Mouse (Mus musculus): ENCODE measurements around the gene Pim2. TPM values are rescaled to one million over a fixed set of nuclear protein-coding genes. Genes with fewer than 3 reads are reported as not detected.

Pim2 gene
- total and polyA plus RNA-seq, 2 experiments from 2014 or later: 2.4 to 15.9 TPM

- no peak for ATAC-seq (ENCODE audit: insufficient read depth, low read depth)
- H3K4me2 ChIP-seq (ENCODE audit: low read depth, low read length): no peak overlapping the region
- WGBS: 26% methylated on average over 10 of the region's 10 CpGs
Observed at GRCm38 (mm10) chrX:7927116-7927515, 49.1 kb downstream of the Pim2 start.

GRCm38 (mm10) chrX:7928270-7928790 lies 50.3 kb downstream of the Pim2 start, which contains the start of gene Eras:
Eras (minus strand) TSS chrX:7928607.
- peaks cover 23% of the 10 kb centered on the region for H3K27me3 ChIP-seq (ENCODE audit: control insufficient read depth, insufficient read depth, low read length)
- H3K4me3 ChIP-seq (ENCODE audit: low read depth, low read length): no peak within 1 kb of the TSS

More at GRCm38 (mm10) chrX:7927116-7927515, 49.1 kb downstream of the Pim2 start:
- H3K27me3 ChIP-seq (ENCODE audit: control insufficient read depth, insufficient read depth, low read length): peaks cover 35% of the 10 kb centered on the region
- no peak overlapping the region for H3K4me3 ChIP-seq (ENCODE audit: low read depth, low read length)
- no peaks in the 10 kb centered on the region for H3K4me1 ChIP-seq (ENCODE audit: control insufficient read depth, insufficient read depth)
- no peak overlapping the region for H3K27ac ChIP-seq (ENCODE audit: low read depth)
- no peak overlapping the region for H3K9ac ChIP-seq (replicated peaks; ENCODE audit: low read depth, low read length)
- TF ChIP-seq EP300 (IDR thresholded peaks at IDR 0.05; ENCODE audit: low read depth) (no peak), CTCF (IDR thresholded peaks at IDR 0.05; ENCODE audit: low read depth) (no peak)
- no peaks in the 10 kb centered on the region for H3K9me3 ChIP-seq (replicated peaks; ENCODE audit: control insufficient read depth, low read length)
- DNase-seq (ENCODE audit: low spot score): no peak
- H3K36me3 ChIP-seq (replicated peaks; ENCODE audit: control insufficient read depth, insufficient read depth, low read length): no peaks in the 10 kb centered on the region; the same call in 1 of the 2 replicates

More at GRCm38 (mm10) chrX:7928270-7928790, 50.3 kb downstream of the Pim2 start, which contains the start of gene Eras:
- no peak for DNase-seq (ENCODE audit: low spot score)
- Histone ChIP-seq H3K9ac (replicated peaks; ENCODE audit: low read depth, low read length) (no peak within 1 kb of the TSS), H3K4me1 (ENCODE audit: control insufficient read depth, insufficient read depth) (no peaks in the 10 kb centered on the region), H3K9me3 (replicated peaks; ENCODE audit: control insufficient read depth, low read length) (no peaks in the 10 kb centered on the region), H3K4me2 (ENCODE audit: low read depth, low read length) (no peak within 1 kb of the TSS), H3K36me3 (replicated peaks; ENCODE audit: control insufficient read depth, insufficient read depth, low read length) (no peaks in the 10 kb centered on the region; the same call in 1 of the 2 replicates), H3K27ac (ENCODE audit: low read depth) (no peak within 1 kb of the TSS)
- WGBS: 20% methylated on average over 17 of the region's 19 CpGs
- no peak for TF ChIP-seq CTCF (IDR thresholded peaks at IDR 0.05; ENCODE audit: low read depth)
- no peak for TF ChIP-seq EP300 (IDR thresholded peaks at IDR 0.05; ENCODE audit: low read depth)
- no peak for ATAC-seq (ENCODE audit: insufficient read depth, low read depth)

Other genes with a start within 250 kb of the Pim2 start
- gene Syp, start 239.8 kb upstream of the Pim2 start, total RNA-seq (2014; rRNA removed; ENCODE audit: low replicate concordance): 1.6 TPM in 1 of 2 replicates, not detected in the other
- 0.27 and 0.51 TPM in 2 replicates for gene Syp, start 239.8 kb upstream of the Pim2 start, polyA plus RNA-seq (2015; fragmentation: Nextera tagmentation; extraction: Ambion mirVana)
- 9.2 and 15.7 TPM in 2 replicates for gene Prickle3, start 221.0 kb upstream of the Pim2 start, total RNA-seq (2014; rRNA removed; ENCODE audit: low replicate concordance)
- gene Prickle3, start 221.0 kb upstream of the Pim2 start, polyA plus RNA-seq (2015; fragmentation: Nextera tagmentation; extraction: Ambion mirVana): 7.9 and 8.1 TPM in 2 replicates
- gene Plp2, start 206.9 kb upstream of the Pim2 start, total RNA-seq (2014; rRNA removed; ENCODE audit: low replicate concordance): 134 and 184 TPM in 2 replicates
- gene Plp2, start 206.9 kb upstream of the Pim2 start, polyA plus RNA-seq (2015; fragmentation: Nextera tagmentation; extraction: Ambion mirVana): 91.1 and 95.7 TPM in 2 replicates
- 1.1 and 2.0 TPM in 2 replicates for gene Magix, start 197.0 kb upstream of the Pim2 start, total RNA-seq (2014; rRNA removed; ENCODE audit: low replicate concordance)
- 1.5 and 1.8 TPM in 2 replicates for gene Magix, start 197.0 kb upstream of the Pim2 start, polyA plus RNA-seq (2015; fragmentation: Nextera tagmentation; extraction: Ambion mirVana)
- 2.8 and 9.9 TPM in 2 replicates for gene Gpkow, start 181.1 kb upstream of the Pim2 start, total RNA-seq (2014; rRNA removed; ENCODE audit: low replicate concordance)
- gene Gpkow, start 181.1 kb upstream of the Pim2 start, polyA plus RNA-seq (2015; fragmentation: Nextera tagmentation; extraction: Ambion mirVana): 21.3 and 22.7 TPM in 2 replicates
- gene Wdr45, start 163.9 kb upstream of the Pim2 start, total RNA-seq (2014; rRNA removed; ENCODE audit: low replicate concordance): 24.2 and 52.7 TPM in 2 replicates
- 27.1 and 29.2 TPM in 2 replicates for gene Wdr45, start 163.9 kb upstream of the Pim2 start, polyA plus RNA-seq (2015; fragmentation: Nextera tagmentation; extraction: Ambion mirVana)
- gene Gm45208, start 156.0 kb upstream of the Pim2 start, total RNA-seq (2014; rRNA removed; ENCODE audit: low replicate concordance): 3.1 TPM in 1 of 2 replicates, not detected in the other
- not detected in 2 replicates for gene Gm45208, start 156.0 kb upstream of the Pim2 start, polyA plus RNA-seq (2015; fragmentation: Nextera tagmentation; extraction: Ambion mirVana)
- gene Praf2, start 149.8 kb upstream of the Pim2 start, total RNA-seq (2014; rRNA removed; ENCODE audit: low replicate concordance): 12.6 and 22.6 TPM in 2 replicates
- 11.0 and 13.6 TPM in 2 replicates for gene Praf2, start 149.8 kb upstream of the Pim2 start, polyA plus RNA-seq (2015; fragmentation: Nextera tagmentation; extraction: Ambion mirVana)
- 0.92 and 5.8 TPM in 2 replicates for gene Ccdc120, start 127.4 kb upstream of the Pim2 start, total RNA-seq (2014; rRNA removed; ENCODE audit: low replicate concordance)
- gene Ccdc120, start 127.4 kb upstream of the Pim2 start, polyA plus RNA-seq (2015; fragmentation: Nextera tagmentation; extraction: Ambion mirVana): 1.8 and 2.2 TPM in 2 replicates
- gene Tfe3, start 115.7 kb upstream of the Pim2 start, total RNA-seq (2014; rRNA removed; ENCODE audit: low replicate concordance): 8.4 and 17.3 TPM in 2 replicates
- 11.5 and 11.6 TPM in 2 replicates for gene Tfe3, start 115.7 kb upstream of the Pim2 start, polyA plus RNA-seq (2015; fragmentation: Nextera tagmentation; extraction: Ambion mirVana)
- gene Gripap1, start 88.5 kb upstream of the Pim2 start, total RNA-seq (2014; rRNA removed; ENCODE audit: low replicate concordance): 2.4 and 6.8 TPM in 2 replicates
- gene Gripap1, start 88.5 kb upstream of the Pim2 start, polyA plus RNA-seq (2015; fragmentation: Nextera tagmentation; extraction: Ambion mirVana): 17.5 and 19.3 TPM in 2 replicates
- 0.08 and 0.23 TPM in 2 replicates for gene Kcnd1, start 56.0 kb upstream of the Pim2 start, total RNA-seq (2014; rRNA removed; ENCODE audit: low replicate concordance)
- gene Kcnd1, start 56.0 kb upstream of the Pim2 start, polyA plus RNA-seq (2015; fragmentation: Nextera tagmentation; extraction: Ambion mirVana): 0.20 and 0.22 TPM in 2 replicates
- gene Otud5, start 36.9 kb upstream of the Pim2 start, total RNA-seq (2014; rRNA removed; ENCODE audit: low replicate concordance): 25.7 and 38.0 TPM in 2 replicates
- gene Otud5, start 36.9 kb upstream of the Pim2 start, polyA plus RNA-seq (2015; fragmentation: Nextera tagmentation; extraction: Ambion mirVana): 14.4 and 16.2 TPM in 2 replicates
- 19.7 and 30.8 TPM in 2 replicates for gene Slc35a2, start 5.8 kb downstream of the Pim2 start, total RNA-seq (2014; rRNA removed; ENCODE audit: low replicate concordance)
- 19.3 and 20.9 TPM in 2 replicates for gene Slc35a2, start 5.8 kb downstream of the Pim2 start, polyA plus RNA-seq (2015; fragmentation: Nextera tagmentation; extraction: Ambion mirVana)
- gene Pqbp1, start 21.0 kb downstream of the Pim2 start, total RNA-seq (2014; rRNA removed; ENCODE audit: low replicate concordance): 44.5 and 63.0 TPM in 2 replicates
- gene Pqbp1, start 21.0 kb downstream of the Pim2 start, polyA plus RNA-seq (2015; fragmentation: Nextera tagmentation; extraction: Ambion mirVana): 55.6 and 57.6 TPM in 2 replicates
- 37.7 and 46.4 TPM in 2 replicates for gene Timm17b, start 21.1 kb downstream of the Pim2 start, total RNA-seq (2014; rRNA removed; ENCODE audit: low replicate concordance)
- 91.3 and 99.7 TPM in 2 replicates for gene Timm17b, start 21.1 kb downstream of the Pim2 start, polyA plus RNA-seq (2015; fragmentation: Nextera tagmentation; extraction: Ambion mirVana)
- gene Gm10491, start 29.6 kb downstream of the Pim2 start, total RNA-seq (2014; rRNA removed; ENCODE audit: low replicate concordance): not detected in 2 replicates
- gene Gm10491, start 29.6 kb downstream of the Pim2 start, polyA plus RNA-seq (2015; fragmentation: Nextera tagmentation; extraction: Ambion mirVana): not detected in 2 replicates
- not detected in 2 replicates for gene Gm10490, start 31.3 kb downstream of the Pim2 start, total RNA-seq (2014; rRNA removed; ENCODE audit: low replicate concordance)
- gene Gm10490, start 31.3 kb downstream of the Pim2 start, polyA plus RNA-seq (2015; fragmentation: Nextera tagmentation; extraction: Ambion mirVana): not detected in 2 replicates
- gene Pcsk1n, start 41.6 kb downstream of the Pim2 start, total RNA-seq (2014; rRNA removed; ENCODE audit: low replicate concordance): not detected in 2 replicates
- 0.05 and 0.33 TPM in 2 replicates for gene Pcsk1n, start 41.6 kb downstream of the Pim2 start, polyA plus RNA-seq (2015; fragmentation: Nextera tagmentation; extraction: Ambion mirVana)
- gene Eras, start 50.3 kb downstream of the Pim2 start, total RNA-seq (2014; rRNA removed; ENCODE audit: low replicate concordance): not detected in 2 replicates
- gene Eras, start 50.3 kb downstream of the Pim2 start, polyA plus RNA-seq (2015; fragmentation: Nextera tagmentation; extraction: Ambion mirVana): not detected in 2 replicates
- 28.6 and 37.2 TPM in 2 replicates for gene Hdac6, start 69.6 kb downstream of the Pim2 start, total RNA-seq (2014; rRNA removed; ENCODE audit: low replicate concordance)
- 16.2 and 18.4 TPM in 2 replicates for gene Hdac6, start 69.6 kb downstream of the Pim2 start, polyA plus RNA-seq (2015; fragmentation: Nextera tagmentation; extraction: Ambion mirVana)
- gene Gata1, start 99.8 kb downstream of the Pim2 start, total RNA-seq (2014; rRNA removed; ENCODE audit: low replicate concordance): 0.19 TPM in 1 of 2 replicates, not detected in the other
- gene Gata1, start 99.8 kb downstream of the Pim2 start, polyA plus RNA-seq (2015; fragmentation: Nextera tagmentation; extraction: Ambion mirVana): 0.14 and 0.20 TPM in 2 replicates
- not detected in 2 replicates for gene Glod5, start 140.2 kb downstream of the Pim2 start, total RNA-seq (2014; rRNA removed; ENCODE audit: low replicate concordance)
- 0.55 TPM in 2 replicates for gene Glod5, start 140.2 kb downstream of the Pim2 start, polyA plus RNA-seq (2015; fragmentation: Nextera tagmentation; extraction: Ambion mirVana)
- 15.7 and 15.9 TPM in 2 replicates for gene Suv39h1, start 196.5 kb downstream of the Pim2 start, total RNA-seq (2014; rRNA removed; ENCODE audit: low replicate concordance)
- gene Suv39h1, start 196.5 kb downstream of the Pim2 start, polyA plus RNA-seq (2015; fragmentation: Nextera tagmentation; extraction: Ambion mirVana): 8.2 and 8.6 TPM in 2 replicates
- 0.31 TPM in 1 of 2 replicates, not detected in the other for gene Was, start 212.2 kb downstream of the Pim2 start, total RNA-seq (2014; rRNA removed; ENCODE audit: low replicate concordance)
- 0.22 and 0.25 TPM in 2 replicates for gene Was, start 212.2 kb downstream of the Pim2 start, polyA plus RNA-seq (2015; fragmentation: Nextera tagmentation; extraction: Ambion mirVana)

All from heart, postnatal 0 days (tissue).